Mouse (Mus musculus): ENCODE data around the gene Fbn1.

Gene Fbn1

DNA sequence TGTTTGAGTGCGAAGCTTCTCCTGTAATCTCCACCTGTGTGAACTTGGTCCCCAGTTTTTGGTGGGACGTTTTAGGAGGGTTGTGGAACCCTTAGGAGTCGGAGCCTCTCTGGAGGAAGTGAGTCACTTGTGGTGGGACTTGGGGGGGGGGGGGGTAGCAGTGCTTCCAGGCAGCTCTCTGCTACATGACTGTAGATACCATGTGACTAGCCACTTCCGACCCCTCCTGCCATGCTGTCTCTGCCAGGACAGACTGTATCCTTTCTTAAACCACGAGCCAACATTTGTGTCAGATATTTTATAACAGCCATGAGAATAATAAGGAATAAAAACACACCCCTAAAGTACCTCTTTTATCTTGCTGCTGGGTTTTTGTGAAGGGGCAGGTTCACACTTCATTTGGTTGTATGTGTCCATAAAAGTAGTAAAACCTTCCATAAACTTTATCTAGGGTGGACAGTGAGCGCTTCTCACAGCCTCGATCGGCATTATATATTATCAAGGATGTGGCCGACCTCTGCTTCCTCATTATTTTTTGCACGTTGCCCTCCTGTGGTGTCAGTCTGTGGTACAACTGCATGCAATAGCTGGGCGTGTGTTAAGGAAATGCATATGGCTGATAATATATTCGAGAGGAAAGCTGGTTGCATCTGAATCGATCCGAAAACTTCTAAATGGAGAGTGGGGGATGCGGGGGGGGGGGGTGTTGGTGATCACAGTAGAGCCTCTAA, 51.6 kb downstream of the Fbn1 start:
- no peak for DNase-seq (ENCODE audit: extremely low read depth, low read depth, low spot score)

- no peak for DNase-seq (ENCODE audit: extremely low read depth, low read depth, low spot score)
Observed at GRCm38 (mm10) chr2:125454781-125455180, 53.0 kb downstream of the Fbn1 start.

DNA sequence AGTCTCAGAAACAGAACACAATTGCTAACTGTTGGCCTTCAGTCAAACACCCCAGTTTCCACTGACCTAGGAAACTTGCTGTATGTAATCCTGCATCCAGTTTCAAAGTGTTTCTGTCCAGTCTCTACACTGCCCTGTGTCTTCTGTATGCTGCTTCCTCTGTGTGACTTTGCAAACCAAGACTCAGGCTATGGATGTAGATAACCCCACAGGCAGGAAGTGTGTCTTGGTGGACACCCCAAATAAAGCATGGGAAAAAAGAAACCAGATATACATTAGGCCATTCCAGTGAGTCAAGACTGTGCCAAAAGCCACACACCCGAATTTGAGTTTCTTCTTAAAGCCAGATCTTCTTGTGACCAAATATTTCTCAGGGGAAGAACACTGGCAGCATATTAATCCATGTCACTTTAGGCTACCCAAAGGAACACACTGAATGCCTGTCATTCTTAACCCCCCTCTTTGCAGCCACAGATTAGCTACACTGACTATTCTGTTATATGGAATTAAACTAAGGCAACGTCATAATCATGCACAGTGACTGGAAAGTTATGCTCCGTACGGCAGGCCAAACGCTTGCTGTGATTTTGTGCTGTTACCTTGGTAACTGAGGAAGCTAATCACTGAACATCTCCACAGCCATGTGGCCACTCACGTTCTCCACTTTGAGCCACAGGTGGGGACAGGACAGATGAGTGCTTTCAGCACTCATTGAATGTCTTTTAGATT, 55.3 kb downstream of the Fbn1 start:
- DNase-seq (ENCODE audit: extremely low read depth, low read depth, low spot score): no peak

GRCm38 (mm10) chr2:125449361-125449760, 58.4 kb downstream of the Fbn1 start:
- no peak for DNase-seq (ENCODE audit: extremely low read depth, low read depth, low spot score)

DNA sequence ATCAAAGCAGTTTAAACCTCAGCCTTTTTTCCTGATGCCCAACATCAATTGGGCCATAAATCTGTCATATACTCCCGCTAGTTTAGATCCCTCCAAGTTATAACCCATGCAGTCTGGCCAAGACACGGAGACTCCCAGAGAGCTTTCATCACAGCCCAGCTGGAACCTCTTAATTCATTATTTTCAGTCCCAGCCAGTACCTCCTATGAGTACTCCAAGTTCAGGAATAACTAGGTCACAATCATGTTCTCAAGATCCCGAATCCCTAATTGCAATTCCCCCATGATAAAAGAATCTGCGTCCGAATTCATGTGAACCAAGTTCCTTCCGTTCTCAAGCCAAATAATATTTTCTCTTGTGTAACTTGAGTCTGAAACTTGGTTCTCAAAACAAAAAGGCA, 58.9 kb downstream of the Fbn1 start:
- DNase-seq (ENCODE audit: extremely low read depth, low read depth, low spot score): no peak

DNA sequence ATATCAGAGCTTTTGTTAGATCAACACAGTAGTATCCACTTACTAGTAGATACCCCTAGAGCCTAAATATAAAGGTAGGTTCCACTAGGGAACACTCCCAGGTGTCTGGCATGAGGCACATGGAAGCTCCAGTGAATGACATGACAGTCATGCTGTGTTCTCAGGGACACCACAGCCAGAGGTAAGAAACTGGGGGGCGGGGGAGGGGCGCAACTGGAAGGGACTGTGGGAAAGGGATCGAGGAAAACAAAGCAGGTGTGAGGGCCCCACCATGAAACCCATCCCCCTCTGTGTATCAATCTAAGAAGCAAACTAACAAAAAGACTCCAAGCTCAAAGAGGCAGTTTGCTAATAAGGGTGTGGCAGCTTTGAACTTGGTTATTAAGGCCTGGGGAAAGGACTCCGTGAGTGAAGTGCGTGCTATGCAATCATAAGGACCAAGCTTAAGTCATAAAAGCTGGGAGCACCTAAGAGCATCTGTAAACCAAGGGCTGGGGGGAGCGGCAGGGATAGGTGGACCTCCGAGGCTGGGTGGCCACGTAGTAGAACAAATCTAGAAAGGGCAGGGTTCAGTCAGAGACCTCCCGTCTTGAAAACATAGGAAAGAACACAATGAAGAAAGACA, 60.4 kb downstream of the Fbn1 start:
- no peak for DNase-seq (ENCODE audit: extremely low read depth, low read depth, low spot score)

- DNase-seq (ENCODE audit: extremely low read depth, low read depth, low spot score): no peak
Observed at GRCm38 (mm10) chr2:125438381-125438780, 69.4 kb downstream of the Fbn1 start.

- DNase-seq (ENCODE audit: extremely low read depth, low read depth, low spot score): no peak
Observed at GRCm38 (mm10) chr2:125436240-125436639, 71.6 kb downstream of the Fbn1 start.

DNA sequence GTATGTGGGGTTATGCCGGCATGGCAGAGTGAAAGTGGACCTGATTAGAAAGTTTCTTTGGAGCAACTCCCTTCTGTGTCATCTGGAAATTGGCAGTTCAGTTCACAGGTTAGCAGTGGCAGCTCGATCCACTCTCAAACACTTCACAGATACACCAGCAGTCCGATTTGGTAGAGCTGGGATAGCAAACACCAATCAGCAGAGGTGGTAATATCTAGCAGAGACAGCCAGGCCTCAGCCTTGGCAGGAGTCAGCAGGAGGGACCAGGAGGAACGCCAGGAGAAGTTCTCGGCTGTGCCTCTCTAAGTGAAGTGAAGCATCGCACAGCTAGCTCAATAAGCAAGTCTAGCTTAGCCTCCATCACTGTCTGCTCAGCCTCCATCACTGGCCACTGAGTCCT, 74.3 kb downstream of the Fbn1 start:
- no peak for DNase-seq (ENCODE audit: extremely low read depth, low read depth, low spot score)

DNA sequence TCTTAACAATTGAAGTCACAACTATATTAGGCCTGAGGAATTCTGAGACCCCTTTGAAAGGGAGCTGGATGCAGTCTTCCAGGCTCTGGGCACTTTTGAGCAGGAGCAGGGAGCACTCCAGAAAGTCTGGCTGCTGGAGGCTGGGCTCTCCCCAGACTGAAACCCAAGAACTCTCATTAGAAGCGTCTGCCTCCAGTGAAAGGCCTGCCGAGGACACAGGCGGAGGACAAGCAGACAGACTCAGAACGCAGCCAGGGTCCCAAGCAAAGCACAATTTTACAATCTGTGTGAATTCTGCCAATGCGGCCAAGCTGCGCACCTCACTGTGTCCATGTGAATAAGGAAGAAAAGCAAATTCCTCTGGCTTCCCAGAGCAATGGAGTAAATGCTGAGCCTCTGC, 76.3 kb downstream of the Fbn1 start:
- DNase-seq (ENCODE audit: extremely low read depth, low read depth, low spot score): no peak

DNA sequence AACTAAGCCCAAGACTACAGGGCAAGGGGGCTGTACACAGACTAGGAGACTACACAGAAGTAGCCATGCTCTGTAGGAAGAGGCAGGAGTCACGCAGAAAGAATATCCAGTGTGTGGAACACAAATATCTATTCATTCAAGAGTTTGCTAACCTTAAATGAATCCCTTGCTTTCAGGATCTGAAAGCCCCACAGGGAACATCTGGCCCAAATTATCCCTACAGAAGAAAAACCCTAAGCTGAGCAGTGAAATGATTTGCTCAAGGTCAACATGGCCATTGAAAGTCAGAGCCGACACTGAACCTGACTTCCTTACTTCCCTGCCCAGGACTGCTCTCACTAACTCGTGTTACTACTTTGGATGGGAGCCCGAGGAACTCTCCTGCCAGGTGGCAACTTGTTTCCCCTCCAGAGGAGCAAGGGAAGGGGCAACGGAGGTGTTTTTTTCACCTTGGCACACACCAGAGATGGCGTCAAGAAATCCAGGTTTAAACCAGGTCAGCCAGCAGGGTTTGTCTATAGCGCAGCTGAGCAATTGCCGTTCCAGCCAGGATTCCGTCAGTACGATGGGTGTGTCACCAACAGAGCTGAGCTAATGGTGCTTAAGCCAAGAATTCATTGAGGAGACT, 78.9 kb downstream of the Fbn1 start:
- DNase-seq (ENCODE audit: extremely low read depth, low read depth, low spot score): no peak

- DNase-seq (ENCODE audit: extremely low read depth, low read depth, low spot score): no peak
Observed at GRCm38 (mm10) chr2:125420604-125421003, 87.2 kb downstream of the Fbn1 start.

GRCm38 (mm10) chr2:125419681-125420080, 88.1 kb downstream of the Fbn1 start:
- DNase-seq (ENCODE audit: extremely low read depth, low read depth, low spot score): no peak

GRCm38 (mm10) chr2:125418546-125418945, 89.2 kb downstream of the Fbn1 start:
- DNase-seq (ENCODE audit: extremely low read depth, low read depth, low spot score): no peak

DNA sequence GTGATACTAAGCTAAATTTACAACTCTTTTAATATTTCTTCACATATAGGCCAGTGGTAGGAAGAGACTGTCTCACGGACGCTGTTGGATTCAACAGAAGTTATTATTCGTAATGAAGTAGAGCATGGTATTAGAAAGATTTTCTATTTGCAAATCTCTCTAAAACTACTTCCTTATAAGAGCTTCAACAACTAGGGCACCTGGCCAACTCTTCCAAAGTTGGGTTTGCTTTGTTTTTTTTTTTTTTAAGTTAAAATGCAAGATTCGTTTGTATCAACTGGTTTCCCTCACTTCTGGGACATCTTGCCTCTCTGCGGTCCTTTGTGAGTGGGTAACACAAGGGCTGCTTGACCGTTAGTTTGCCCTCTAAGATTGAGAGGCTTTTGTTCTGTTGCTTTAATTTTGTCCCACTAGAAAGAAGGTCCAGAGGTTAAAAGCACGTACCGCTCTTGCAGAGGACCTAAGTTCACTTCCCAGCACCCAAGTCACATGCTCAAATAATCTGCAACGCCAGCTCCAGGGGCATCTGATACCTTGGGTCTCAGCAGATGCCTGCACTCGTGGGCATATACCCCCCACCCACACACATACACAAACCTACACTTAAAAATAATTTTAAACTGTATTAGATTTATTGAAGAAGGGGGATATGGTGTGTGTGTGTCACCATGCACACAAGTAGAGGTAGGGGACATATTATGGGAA, 91.1 kb downstream of the Fbn1 start:
- no peak for DNase-seq (ENCODE audit: extremely low read depth, low read depth, low spot score)

GRCm38 (mm10) chr2:125412351-125412750, 95.4 kb downstream of the Fbn1 start:
- DNase-seq (ENCODE audit: extremely low read depth, low read depth, low spot score): no peak

DNA sequence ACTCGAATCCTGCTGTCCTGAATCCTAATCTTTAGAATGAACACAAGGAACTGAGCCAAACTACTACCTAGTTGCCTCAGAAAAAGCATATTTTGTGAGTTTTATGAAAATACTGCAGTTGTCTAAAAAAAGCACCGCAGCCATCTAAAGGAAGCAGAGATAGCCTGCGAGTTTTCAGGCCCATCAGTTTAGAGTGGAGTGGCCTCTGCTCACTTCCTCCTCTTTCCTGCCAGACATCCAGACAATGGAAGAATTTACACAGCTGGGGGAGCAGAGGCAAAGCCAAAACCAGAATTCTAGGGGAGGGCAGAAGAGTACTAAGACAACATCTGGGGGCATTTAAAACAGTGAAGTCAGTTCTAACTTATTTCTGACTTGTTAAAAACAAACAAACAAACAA, 96.0 kb downstream of the Fbn1 start:
- no peak for DNase-seq (ENCODE audit: extremely low read depth, low read depth, low spot score)

- DNase-seq (ENCODE audit: extremely low read depth, low read depth, low spot score): no peak
Observed at GRCm38 (mm10) chr2:125404509-125405105, 103.2 kb downstream of the Fbn1 start.

- no peak for DNase-seq (ENCODE audit: extremely low read depth, low read depth, low spot score)
Observed at GRCm38 (mm10) chr2:125402276-125402675, 105.5 kb downstream of the Fbn1 start.

- no peak for DNase-seq (ENCODE audit: extremely low read depth, low read depth, low spot score)
Observed at GRCm38 (mm10) chr2:125400121-125400520, 107.7 kb downstream of the Fbn1 start.

DNA sequence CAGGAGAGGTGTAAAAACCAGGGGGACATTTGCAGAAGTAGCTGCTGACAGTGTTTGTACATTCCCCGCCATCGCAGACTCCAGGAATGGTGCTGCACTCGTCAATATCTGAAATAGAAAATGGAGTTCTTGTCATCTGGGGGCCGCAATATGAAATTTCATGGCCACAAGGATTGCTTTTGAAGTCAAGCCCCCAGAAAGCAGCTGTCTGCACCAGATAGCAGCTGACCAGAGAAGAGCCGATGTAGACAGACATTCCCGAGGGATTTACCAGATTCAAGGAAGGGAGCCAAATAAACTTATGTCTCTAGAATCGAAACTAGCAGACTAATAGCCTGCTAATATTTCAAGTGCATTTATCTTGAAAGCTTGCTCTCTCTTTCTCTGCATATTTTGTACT, 110.0 kb downstream of the Fbn1 start:
- DNase-seq (ENCODE audit: extremely low read depth, low read depth, low spot score): no peak
